Mouse (Mus musculus) forebrain, embryonic 14.5 days (tissue): ENCODE results near the gene Atg5. TPM values are rescaled to one million over a fixed set of nuclear protein-coding genes. Genes with fewer than 3 reads are reported as not detected.

ENCODE experiments used
- ATAC-seq: fragments of 200-750 bp; cut with Nextera tagmentation; 2 replicates; pipeline ENCODE4 v1.8.0; 2017; ENCODE audit warnings: mild to moderate bottlenecking, moderate library complexity
- DNase-seq: peaks from one replicate; pipeline ENCODE4 v3.0.0-alpha.2; 2015; ENCODE audit warnings: low spot score
- H3K27ac ChIP-seq: fragments of 300-500 bp; sonication (generic); 2 replicates; pipeline ENCODE4 v1.5.1; 2014; ENCODE audit warnings: low read depth, mild to moderate bottlenecking, control low read depth, low read length, moderate library complexity
- H3K27me3 ChIP-seq: fragments of 300-500 bp; sonication (generic); replicated peaks from 2 replicates; pipeline ENCODE4 v1.6.1; 2014; ENCODE audit warnings: low read length, control low read depth, mixed read lengths; ENCODE audit not compliant: control insufficient read depth, insufficient read depth
- H3K36me3 ChIP-seq: fragments of 300-500 bp; sonication (generic); 2 replicates; pipeline ENCODE4 v1.6.1; 2014; ENCODE audit warnings: low read length, control low read depth; ENCODE audit not compliant: control insufficient read depth, insufficient read depth
- H3K4me1 ChIP-seq: fragments of 300-500 bp; sonication (generic); 2 replicates; pipeline ENCODE4 v1.6.1; 2014; ENCODE audit warnings: antibody characterized with exemption, low read length, control low read depth; ENCODE audit not compliant: control insufficient read depth, insufficient read depth
- H3K4me2 ChIP-seq: fragments of 300-500 bp; sonication (generic); 2 replicates; pipeline ENCODE4 v1.6.1; 2014; ENCODE audit warnings: mild to moderate bottlenecking, control low read depth, low read length
- H3K4me3 ChIP-seq: fragments of 300-500 bp; sonication (generic); 2 replicates; pipeline ENCODE4 v1.5.1; 2014; ENCODE audit warnings: low read depth, low read length, control low read depth
- H3K9ac ChIP-seq: fragments of 300-500 bp; sonication (generic); 2 replicates; pipeline ENCODE4 v1.6.1; 2014; ENCODE audit warnings: mild to moderate bottlenecking, low read length, control low read depth, moderate library complexity
- H3K9me3 ChIP-seq: fragments of 300-500 bp; sonication (generic); replicated peaks from 2 replicates; pipeline ENCODE4 v1.6.1; 2016; ENCODE audit warnings: low read length, control low read depth, mixed read lengths; ENCODE audit not compliant: control insufficient read depth
- WGBS: fragments of 180-500 bp; shearing (Covaris S2); extraction: QIAGEN DNeasy Blood & Tissue Kit; methylation state at CpG from one replicate; pipeline ENCODE4 v1.1.7; 2014; 5-methylcytosine and 5-hydroxymethylcytosine counted together
- polyA plus RNA-seq: library from polyadenylated mRNA; unstranded; fragments of >200 nt; fragmentation: Nextera tagmentation; extraction: Ambion mirVana; gene quantifications from 2 replicates; pipeline ENCODE4 v1.2.1, GENCODE M21; 2014

The Atg5 gene
- polyA plus RNA-seq, 1 experiment from 2014 or later = 56.2 TPM

DNA sequence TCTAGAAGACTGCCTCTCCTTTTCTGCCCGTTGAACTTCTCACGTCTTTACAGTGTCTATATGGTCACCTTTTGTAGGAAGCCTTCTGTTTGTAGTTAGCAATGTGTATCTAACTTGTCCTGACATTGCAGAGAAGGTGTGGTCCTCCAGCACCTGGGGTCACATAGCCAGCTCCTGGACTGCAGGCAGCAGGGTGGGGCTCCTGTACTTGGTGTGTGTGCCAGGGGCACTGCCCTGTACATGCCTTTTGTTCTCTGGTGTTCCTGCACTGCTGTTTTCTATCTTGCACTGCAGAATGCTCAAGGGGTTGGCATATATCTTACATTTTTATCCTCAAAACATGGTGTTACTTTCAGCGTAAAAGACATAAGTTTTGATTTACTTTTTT, 36.2 kb downstream of the Atg5 start:
- H3K9me3 ChIP-seq = no peaks in the 10 kb centered on the region
- H3K4me2 ChIP-seq = no peak overlapping the region
- no peaks in the 10 kb centered on the region for H3K27me3 ChIP-seq
- H3K9ac ChIP-seq = no peak overlapping the region
- 98% methylated on average over 3 of the region's 3 CpGs for WGBS
- DNase-seq (no peak), ATAC-seq (no peak)
- no peaks in the 10 kb centered on the region for H3K4me1 ChIP-seq
- no peak overlapping the region for H3K4me3 ChIP-seq
- peaks cover 11% of the 10 kb centered on the region for H3K36me3 ChIP-seq
- H3K27ac ChIP-seq = no peak overlapping the region

GRCm38 (mm10) chr10:44304845-44305244, 36.7 kb downstream of the Atg5 start:
- Histone ChIP-seq H3K4me1 (no peaks in the 10 kb centered on the region), H3K9me3 (no peaks in the 10 kb centered on the region), H3K9ac (no peak overlapping the region), H3K27ac (no peak overlapping the region), H3K36me3 (peaks cover 11% of the 10 kb centered on the region), H3K4me2 (no peak overlapping the region), H3K4me3 (no peak overlapping the region), H3K27me3 (no peaks in the 10 kb centered on the region)
- ATAC-seq = no peak
- 68% methylated on average over 3 of the region's 3 CpGs for WGBS
- no peak for DNase-seq

GRCm38 (mm10) chr10:44306308-44306707, 38.1 kb downstream of the Atg5 start:
- no peak for DNase-seq
- H3K4me3 ChIP-seq = no peak overlapping the region
- WGBS = 95% methylated on average over 6 of the region's 6 CpGs

DNA sequence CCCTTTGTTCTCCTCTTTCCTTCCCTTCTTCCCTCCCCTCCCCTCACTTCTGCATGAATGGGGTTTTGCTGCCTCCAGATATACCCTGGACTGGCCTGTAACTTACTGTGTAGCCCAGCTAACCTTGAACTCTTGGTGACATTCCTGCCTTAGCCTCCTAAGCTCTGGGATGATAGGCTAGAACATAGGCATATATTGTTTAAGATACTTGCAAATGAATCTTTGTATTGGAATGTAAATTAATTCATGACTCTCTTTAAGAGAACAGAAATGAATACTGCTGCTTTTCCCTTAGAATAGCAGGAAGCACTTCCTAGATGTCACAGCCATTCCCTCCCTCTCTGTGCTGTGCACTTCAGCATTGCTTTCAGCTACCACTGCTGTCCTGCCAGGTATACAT, 40.1 kb downstream of the Atg5 start:
- no peak for DNase-seq
- no peak overlapping the region for H3K4me2 ChIP-seq
- peaks cover 11% of the 10 kb centered on the region for H3K36me3 ChIP-seq
- H3K4me1 ChIP-seq = no peaks in the 10 kb centered on the region
- H3K9me3 ChIP-seq = no peaks in the 10 kb centered on the region
- no peak overlapping the region for H3K4me3 ChIP-seq
- H3K9ac ChIP-seq = no peak overlapping the region
- H3K27ac ChIP-seq = no peak overlapping the region
- no peak for ATAC-seq
- no peaks in the 10 kb centered on the region for H3K27me3 ChIP-seq

More at GRCm38 (mm10) chr10:44306308-44306707, 38.1 kb downstream of the Atg5 start:
- no peaks in the 10 kb centered on the region for H3K9me3 ChIP-seq
- H3K27ac ChIP-seq = no peak overlapping the region
- no peak overlapping the region for H3K9ac ChIP-seq
- H3K36me3 ChIP-seq = peaks cover 11% of the 10 kb centered on the region
- H3K27me3 ChIP-seq = no peaks in the 10 kb centered on the region
- no peaks in the 10 kb centered on the region for H3K4me1 ChIP-seq
- ATAC-seq = no peak
- no peak overlapping the region for H3K4me2 ChIP-seq

- Histone ChIP-seq H3K27me3 (no peaks in the 10 kb centered on the region), H3K4me2 (no peak overlapping the region), H3K36me3 (peaks cover 3% of the 10 kb centered on the region; the same call in 1 of the 2 replicates), H3K9ac (no peak overlapping the region), H3K9me3 (no peaks in the 10 kb centered on the region), H3K4me1 (no peaks in the 10 kb centered on the region), H3K4me3 (no peak overlapping the region), H3K27ac (no peak overlapping the region)
- DNase-seq (no peak), ATAC-seq (no peak)
- WGBS = 91% methylated on average over 6 of the region's 6 CpGs
Measured at GRCm38 (mm10) chr10:44309250-44309649, 41.1 kb downstream of the Atg5 start.

DNA sequence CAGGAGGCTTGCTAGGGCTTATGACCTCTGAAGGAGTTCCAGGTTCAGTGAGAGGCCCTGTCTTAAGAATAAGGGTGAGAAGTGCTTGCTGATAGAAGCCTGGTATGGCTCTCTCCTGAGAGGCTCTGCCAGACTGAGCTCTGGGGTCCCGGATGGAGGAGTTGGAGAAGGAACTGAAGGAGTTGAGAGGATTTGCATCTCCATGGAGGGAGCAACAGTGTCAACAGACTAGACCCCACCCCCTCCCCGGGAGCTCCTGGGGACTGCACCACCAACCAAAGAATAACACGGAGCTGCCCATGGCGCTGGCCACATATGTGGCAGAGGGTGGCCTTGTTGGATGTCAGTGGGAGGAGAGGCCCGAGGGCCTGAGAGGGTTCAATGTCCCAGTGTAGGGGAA, 47.1 kb downstream of the Atg5 start:
- 41% methylated on average over 5 of the region's 5 CpGs for WGBS
- H3K4me1 ChIP-seq = no peaks in the 10 kb centered on the region
- DNase-seq (no peak), ATAC-seq (no peak)
- H3K27ac ChIP-seq = no peak overlapping the region
- H3K36me3 ChIP-seq = no peaks in the 10 kb centered on the region
- H3K4me3 ChIP-seq = no peak overlapping the region
- no peaks in the 10 kb centered on the region for H3K27me3 ChIP-seq
- no peaks in the 10 kb centered on the region for H3K9me3 ChIP-seq
- no peak overlapping the region for H3K4me2 ChIP-seq
- no peak overlapping the region for H3K9ac ChIP-seq

DNA sequence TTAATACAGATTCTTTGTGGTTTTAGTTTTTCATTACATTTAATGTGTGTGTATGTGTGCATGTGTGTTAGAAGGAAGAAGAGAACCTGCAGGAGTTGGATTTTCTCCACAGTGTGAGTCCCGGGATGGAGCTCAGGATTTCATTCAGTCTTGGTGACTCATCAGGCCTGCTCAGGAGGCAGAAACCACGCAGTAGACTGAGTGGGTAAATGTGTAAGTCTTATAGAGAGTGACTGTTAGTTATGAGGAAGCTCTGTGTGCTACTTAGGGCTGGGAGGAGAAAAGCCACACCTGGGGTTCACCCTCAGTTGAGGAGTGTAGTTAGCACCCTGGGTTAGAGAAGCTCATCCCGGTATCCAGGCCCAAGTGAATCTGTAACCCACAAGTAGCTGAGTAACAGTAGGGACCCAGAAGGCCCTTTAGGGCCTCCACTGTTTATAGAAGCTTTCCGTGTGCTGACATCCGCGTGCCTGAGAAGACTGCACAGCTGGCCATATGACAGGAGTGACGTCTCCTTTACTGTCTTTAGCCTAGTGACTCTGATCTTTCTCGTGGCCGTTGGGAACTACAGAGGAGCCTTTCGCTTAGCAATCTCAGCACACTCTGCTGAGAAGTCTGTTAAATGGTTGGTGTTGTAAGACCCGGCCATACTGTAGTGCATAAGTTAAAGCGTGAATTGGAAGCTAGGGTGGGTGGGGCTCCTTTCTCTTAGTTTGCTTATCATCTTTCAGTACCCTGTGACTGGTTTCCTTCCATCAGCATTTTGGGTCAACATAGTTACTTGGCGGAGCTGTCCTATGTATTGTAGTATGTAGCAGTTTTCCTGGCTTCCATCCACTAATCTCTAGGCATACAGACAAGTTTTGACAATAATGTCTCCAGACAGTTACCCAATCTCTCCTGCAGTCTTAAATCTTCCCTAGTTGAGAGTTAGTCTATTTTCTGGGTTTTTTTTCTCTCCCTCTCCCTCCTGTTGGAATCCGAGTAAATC, 48.4 kb downstream of the Atg5 start:
- Histone ChIP-seq H3K36me3 (no peaks in the 10 kb centered on the region), H3K27me3 (no peaks in the 10 kb centered on the region), H3K4me2 (no peak overlapping the region), H3K4me1 (no peaks in the 10 kb centered on the region), H3K4me3 (no peak overlapping the region), H3K9me3 (no peaks in the 10 kb centered on the region), H3K27ac (no peak overlapping the region), H3K9ac (no peak overlapping the region)
- no peak for DNase-seq
- WGBS = 87% methylated on average over 14 of the region's 14 CpGs
- ATAC-seq = no peak

DNA sequence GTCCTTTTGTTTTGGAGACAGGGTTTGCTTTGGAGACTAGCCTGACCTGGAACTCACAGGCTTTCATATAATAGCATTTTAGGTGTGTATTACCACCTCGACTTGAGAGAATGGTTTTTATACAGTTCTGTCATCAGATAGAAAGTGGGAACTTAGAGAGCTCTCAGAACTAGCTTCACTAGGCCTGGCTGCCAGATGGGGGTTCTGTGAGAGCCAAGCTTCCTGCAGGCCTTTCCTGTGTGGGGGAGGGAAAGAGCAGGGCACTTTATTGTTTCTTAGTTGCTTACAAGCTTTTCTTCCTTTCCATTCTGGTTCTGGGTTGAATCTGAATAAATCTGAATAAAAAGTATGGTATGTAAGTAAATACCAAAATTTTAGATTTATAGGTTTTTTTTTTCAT, 54.0 kb downstream of the Atg5 start:
- H3K27ac ChIP-seq = no peak overlapping the region
- no peak for DNase-seq
- no peaks in the 10 kb centered on the region for H3K9me3 ChIP-seq
- no peaks in the 10 kb centered on the region for H3K27me3 ChIP-seq
- H3K4me1 ChIP-seq = no peaks in the 10 kb centered on the region
- no peaks in the 10 kb centered on the region for H3K36me3 ChIP-seq
- no peak overlapping the region for H3K4me2 ChIP-seq
- no peak overlapping the region for H3K9ac ChIP-seq
- H3K4me3 ChIP-seq = no peak overlapping the region
- ATAC-seq = no peak
- WGBS = 88% methylated on average over 1 of the region's 1 CpGs

GRCm38 (mm10) chr10:44323070-44323775, 55.1 kb downstream of the Atg5 start:
- no peaks in the 10 kb centered on the region for H3K9me3 ChIP-seq
- 91% methylated on average over 9 of the region's 9 CpGs for WGBS
- no peaks in the 10 kb centered on the region for H3K4me1 ChIP-seq
- ATAC-seq (no peak), DNase-seq (no peak)
- H3K4me2 ChIP-seq = no peak overlapping the region
- no peak overlapping the region for H3K4me3 ChIP-seq
- H3K27ac ChIP-seq = no peak overlapping the region
- H3K27me3 ChIP-seq = no peaks in the 10 kb centered on the region
- H3K36me3 ChIP-seq = no peaks in the 10 kb centered on the region
- H3K9ac ChIP-seq = no peak overlapping the region
